Mouse (Mus musculus) kidney, adult 8-10 months (tissue): ENCODE measurements around the gene Pitpnc1.

ENCODE experiments used
- DNase-seq, 2 experiments: peaks; one replicate each; pipeline ENCODE4 v3.0.0; 2022

Gene Pitpnc1

DNA sequence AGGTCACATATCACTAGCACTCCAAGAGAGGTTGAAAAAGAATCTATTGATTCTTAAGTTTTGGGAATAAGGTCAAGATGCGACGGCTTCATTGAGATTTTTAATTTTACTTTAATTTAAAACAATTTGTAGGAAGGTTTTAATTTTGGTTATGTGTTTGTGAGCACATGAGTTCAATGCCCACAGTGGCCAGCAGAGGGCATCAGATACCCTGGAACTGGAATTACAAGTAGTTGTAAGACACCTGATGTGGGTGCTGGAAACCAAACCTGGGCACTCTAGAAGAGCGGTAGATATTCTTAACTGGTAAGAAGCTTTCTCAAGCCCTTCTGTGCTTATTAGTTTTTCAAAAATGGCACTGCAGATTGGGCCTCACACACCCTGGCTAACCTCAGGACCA lies 203.0 kb downstream of the Pitpnc1 start:
- no peak for DNase-seq

DNA sequence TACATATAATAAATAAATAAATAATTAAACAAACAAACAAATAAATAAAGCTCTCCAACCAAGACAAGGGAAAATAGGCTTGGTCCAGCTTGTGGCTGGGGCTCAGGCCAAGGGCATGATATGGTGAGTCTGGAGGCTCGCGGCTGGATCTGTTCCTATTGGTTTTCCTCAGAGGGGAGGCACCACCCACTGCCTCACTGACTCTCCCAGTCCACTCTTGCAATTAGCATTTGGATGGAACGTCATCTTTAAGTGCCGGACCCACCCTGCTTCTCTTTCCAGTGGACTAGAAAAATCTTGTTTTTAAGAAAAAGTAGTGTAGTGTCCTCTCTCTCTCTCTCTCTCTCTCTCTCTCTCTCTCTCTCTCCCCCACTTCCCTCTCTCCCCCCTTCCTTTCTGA lies 204.6 kb downstream of the Pitpnc1 start:
- no peak for DNase-seq

DNA sequence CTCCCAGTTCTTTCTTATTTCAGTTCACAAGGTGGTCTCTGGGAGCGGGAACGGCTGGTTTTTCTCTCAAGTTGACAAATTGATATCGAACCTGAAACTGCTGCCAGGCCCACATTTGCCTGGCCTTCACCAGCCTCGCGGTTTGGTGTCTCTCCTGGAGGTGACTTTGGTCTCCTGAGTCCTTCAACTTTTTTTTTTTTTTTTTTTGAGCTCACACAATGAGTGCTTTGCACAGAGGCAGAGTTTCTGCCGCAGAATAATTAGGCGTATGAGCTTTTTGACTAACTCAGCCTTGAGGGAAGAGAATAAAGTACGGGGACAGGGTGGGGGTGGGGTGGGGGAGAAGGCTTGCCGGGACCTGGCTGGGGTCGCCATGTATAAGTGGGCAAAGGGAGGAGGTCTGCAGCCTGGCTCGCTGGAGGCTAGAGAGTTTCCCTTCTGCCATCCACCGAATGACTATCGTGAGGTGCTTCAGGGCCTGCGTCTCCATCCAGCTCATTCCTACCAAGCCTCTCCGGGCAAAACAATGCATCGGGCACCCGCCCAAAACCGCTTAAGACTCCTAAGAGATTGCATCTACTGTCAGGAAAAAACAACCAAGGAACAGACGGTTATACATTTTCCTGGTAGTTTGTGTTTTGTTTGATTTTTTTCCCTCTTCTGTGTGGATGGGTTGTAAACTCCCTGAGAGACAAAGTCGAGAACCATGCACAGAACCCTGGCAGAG lies 205.4 kb downstream of the Pitpnc1 start:
- no peak for DNase-seq

GRCm38 (mm10) chr11:107263838-107264237 lies 206.7 kb downstream of the Pitpnc1 start:
- no peak for DNase-seq

DNA sequence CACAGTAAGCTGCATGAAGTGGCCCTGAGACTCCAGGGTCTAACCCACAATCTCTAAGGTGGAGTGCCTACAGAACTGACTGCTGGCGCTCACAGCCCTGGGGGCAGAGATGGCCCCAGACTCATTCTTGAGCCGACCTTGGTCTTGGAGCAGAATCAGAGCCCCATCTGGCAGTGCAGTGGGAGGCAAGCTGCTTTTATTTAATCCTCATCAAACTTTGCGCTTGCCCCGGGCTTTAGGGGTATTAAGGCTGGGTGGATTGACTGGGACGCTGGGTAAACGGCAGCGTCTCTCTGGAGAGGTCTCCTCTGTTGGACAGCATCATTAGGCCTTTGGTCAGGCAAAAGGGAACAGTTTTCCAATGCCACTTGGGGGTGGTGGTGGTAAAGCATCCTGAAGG lies 211.1 kb downstream of the Pitpnc1 start:
- DNase-seq, result no peak

- DNase-seq, result peak; percentile 82 to 87
Measured at GRCm38 (mm10) chr11:107255185-107255584, 215.3 kb downstream of the Pitpnc1 start.

GRCm38 (mm10) chr11:107254181-107254580 lies 216.3 kb downstream of the Pitpnc1 start:
- no peak for DNase-seq

DNA sequence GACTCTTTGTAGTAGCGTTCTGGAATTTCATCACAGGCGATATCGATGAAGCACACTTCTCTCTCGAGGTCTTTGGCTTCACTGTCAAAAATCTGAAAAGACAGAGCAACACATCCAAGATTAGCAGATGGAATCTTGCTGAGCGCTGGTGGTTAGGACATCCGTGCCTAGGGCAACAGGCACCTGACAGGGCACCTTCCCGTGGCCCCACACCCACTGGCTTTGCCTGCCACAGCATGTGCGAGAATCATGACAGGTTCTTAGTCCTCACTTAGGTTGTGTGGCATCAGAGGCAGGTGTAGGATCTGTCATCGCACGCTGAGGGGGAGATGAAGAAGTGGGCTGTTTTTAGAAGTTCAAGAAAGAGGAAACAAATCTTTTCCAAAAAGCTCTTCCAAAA lies 218.5 kb downstream of the Pitpnc1 start:
- no peak for DNase-seq

DNA sequence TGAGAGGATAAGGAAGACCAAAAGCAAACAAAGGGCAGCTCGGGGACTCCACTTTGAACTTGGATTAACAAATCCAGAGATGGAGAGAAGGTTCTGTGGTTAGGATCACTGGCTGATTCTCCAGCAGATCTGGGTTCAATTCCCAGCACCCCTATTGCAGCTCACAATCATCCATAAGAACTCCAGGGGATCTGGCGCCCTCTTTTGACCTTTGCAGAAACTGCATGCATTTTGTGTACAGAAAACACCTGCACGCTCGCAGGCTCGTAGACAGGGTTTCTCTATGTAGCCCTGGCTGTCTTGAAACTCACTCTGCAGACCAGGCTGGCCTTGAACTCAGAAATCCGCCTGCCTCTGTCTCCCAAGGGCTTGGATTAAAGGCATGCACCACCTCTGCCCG lies 219.0 kb downstream of the Pitpnc1 start:
- DNase-seq, result no peak

- no peak for DNase-seq
Measured at GRCm38 (mm10) chr11:107250882-107251281, 219.6 kb downstream of the Pitpnc1 start.

DNA sequence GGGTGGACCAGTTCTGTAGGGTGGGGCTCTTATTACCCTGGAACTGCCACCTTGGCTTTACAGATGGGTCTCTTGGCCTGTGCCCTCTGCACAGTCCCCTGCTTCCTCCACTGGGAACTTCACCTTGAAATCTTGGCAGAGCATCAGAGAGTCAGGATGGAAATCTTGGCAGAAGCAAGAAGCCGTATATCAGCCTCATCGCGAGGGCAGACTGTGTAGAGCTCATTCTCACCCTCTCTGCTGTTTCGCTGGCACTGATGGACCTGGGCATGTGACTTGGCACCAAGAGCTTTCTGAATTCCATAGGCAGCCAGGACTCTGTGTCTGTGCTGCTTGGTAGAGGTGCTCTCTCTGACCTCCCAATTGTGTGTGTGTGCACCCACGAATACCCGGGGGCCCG lies 221.7 kb downstream of the Pitpnc1 start:
- peak; percentile 71 to 87 for DNase-seq

DNA sequence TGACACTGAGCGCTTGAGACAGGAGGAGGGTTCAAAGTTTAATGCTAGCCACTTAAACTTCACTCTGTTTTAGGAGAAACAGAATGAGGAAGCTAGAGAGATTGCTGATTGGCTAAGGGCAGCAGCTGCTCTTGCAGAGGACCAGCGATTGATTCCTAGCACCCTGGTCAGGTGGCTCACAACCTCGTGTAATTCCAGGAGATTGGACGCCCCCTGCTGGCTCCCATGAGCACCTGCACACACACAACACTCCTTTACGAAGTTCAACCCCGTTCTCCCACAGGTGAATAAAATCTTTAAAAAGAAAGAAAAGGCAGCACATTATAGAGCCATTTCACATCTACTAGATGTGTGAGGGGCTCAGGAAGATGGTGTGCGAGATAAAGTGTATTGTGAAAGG lies 224.8 kb downstream of the Pitpnc1 start:
- DNase-seq, result no peak

GRCm38 (mm10) chr11:107243126-107243525 lies 227.4 kb downstream of the Pitpnc1 start:
- DNase-seq, result no peak

DNA sequence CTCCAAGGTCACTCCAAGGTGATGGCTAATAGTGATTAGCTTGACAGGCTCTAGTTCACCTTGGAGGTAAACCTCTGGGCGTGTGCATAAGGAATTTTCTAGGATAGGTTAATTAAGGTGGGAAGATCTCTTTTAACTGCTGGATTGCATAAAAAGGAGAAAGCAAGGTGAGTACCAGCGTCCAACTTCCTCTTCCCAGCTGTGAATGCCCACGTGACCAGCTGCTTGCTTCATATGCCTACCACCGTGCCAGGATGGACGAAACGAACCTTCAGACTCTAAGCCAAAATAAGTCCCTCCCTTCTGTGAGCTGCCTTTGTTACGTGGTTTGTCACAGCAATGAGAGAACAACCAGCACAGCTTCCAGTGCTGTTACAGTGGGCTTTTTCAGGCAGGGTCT lies 228.8 kb downstream of the Pitpnc1 start:
- DNase-seq, result peak in 1 of 2 experiments; percentile 29

GRCm38 (mm10) chr11:107238506-107238905 lies 232.0 kb downstream of the Pitpnc1 start:
- DNase-seq, result no peak

- no peak for DNase-seq
Measured at GRCm38 (mm10) chr11:107237532-107237931, 233.0 kb downstream of the Pitpnc1 start.

- DNase-seq, result no peak
Measured at GRCm38 (mm10) chr11:107233252-107233890, 237.1 kb downstream of the Pitpnc1 start.

DNA sequence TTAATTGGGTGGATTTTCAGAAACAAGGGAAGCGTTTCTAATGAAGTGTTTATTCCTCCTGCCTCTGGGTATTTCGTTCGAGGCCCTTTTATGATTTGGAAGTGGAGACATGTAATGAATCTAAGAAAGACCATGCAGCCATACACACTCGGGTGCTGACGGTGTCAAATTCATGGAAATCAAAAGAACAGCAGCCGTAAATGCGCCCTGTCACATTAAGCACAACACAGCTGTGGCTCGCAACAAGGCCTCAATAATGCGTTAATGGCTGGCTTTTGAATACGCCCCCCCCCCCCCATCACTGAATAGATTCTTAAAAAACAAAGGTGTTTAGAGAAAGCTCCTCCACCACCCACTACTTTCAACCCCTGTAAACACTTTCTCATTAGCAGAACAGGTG lies 240.4 kb downstream of the Pitpnc1 start:
- no peak for DNase-seq

DNA sequence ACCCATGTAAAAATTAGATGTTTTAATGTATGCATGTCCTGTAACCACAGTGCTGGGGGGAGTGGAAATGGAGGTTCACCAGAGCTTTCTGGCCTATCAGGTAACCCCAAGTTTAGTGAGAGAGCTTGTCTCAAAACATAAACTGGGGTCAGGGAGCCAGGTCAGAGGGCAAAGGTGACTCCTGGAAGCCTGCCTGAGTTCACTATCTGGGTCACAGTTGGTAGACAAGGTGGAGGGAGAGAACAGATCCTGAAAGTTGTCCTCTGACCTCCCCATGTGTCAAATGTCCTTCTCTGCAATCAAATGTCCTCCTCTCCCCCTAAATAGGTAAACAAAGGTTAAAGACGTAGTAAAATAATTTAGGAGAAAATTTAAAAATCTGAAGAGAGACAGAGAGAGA lies 244.1 kb downstream of the Pitpnc1 start:
- no peak for DNase-seq

DNA sequence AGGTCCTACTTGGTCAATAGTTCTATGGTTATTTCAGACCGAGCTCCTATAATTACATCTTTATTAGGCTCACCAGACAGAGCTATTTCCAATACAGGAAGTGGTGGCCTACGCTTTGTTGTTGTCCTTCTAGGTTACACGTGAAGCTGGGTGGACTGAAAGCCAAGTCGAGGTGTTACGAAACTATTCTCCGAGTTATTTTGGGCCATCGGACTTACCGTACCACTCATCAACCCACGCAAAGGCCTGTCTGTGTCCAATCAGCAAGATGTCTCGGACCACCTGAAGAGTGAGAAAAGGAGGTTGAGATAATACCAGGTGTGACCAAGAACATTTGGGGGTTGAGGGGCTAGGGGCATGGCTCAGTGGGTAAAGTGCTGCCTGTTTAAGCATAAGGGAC lies 244.5 kb downstream of the Pitpnc1 start:
- no peak for DNase-seq

DNA sequence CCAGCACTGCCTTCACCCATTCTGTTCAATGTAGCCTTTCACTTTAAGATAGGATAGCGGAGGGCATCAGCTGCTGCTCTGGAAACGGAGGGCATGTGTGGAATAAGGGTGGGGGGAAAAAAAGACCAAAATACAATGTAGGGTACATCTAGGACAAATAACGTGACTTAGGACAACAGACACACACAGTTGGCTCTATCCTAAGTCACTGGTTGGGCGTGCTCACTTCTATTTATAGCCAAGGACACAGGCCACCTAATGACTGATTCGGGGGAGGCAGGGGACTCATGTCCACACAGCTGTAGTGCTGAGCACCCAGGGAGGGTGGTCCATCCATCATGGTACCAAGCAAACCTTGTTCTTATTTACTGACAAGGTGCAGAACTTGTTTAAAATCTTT lies 245.2 kb downstream of the Pitpnc1 start:
- DNase-seq, result no peak

- no peak for DNase-seq
Measured at GRCm38 (mm10) chr11:107223667-107224214, 246.8 kb downstream of the Pitpnc1 start.

- no peak for DNase-seq
Measured at GRCm38 (mm10) chr11:107223169-107223561, 247.3 kb downstream of the Pitpnc1 start.

GRCm38 (mm10) chr11:107222531-107223168 lies 247.8 kb downstream of the Pitpnc1 start:
- no peak for DNase-seq
